8 mouse cellular contexts compared by ENCODE assay signal in the genomic region with DNA sequence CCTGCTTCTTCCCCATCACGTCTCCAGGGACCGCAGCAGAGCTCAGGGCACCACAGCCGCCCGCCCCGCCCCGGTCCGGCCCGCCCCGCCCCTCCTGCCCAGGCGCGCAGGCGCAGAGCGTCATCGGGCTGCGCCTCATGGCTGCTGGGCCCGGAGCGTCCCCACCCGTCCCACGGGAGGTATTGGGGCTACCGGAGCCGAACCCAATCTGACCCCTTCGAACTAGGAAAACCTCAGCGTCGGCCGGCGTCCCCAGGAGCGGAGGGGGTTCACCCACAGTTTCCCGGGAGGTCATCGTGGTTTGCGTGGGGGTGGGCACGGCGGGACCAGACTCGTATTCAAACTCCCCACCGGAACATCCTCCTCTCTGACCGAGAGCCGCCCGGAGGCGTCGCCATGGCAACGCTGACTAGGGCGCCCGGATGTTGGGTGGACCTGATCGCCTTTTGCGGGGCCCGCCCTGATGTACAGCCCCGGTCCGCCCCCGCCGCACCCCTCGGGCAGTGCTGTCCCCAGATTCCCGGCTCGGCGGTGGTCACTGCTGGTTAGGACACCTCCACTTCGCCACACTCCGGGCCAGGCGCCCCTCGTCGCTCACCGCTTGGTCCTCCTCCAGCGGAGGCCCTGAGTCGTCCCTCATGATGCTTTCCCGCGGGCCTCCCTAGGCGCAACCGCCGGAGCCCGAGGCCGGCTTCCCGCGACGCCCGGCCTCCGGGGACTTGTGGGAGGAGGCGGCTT. TPM values are rescaled to one million over a fixed set of nuclear protein-coding genes. Genes with fewer than 3 reads are reported as not detected.
DNase-seq lines count a peak whose midpoint lies in the region; ATAC-seq and TF ChIP-seq lines count a peak whose summit lies in the region.

A gene (minus strand): TSS at position 689 of the 738 bp plus-strand sequence.

- in situ Hi-C loops in ES-E14 (cut with MboI; ENCODE audit: low sequenced_read_pairs in 2 of 2, unreplicated experiment in 2 of 2): no loop called here

- under 1% methylated on average over 73 of the region's 74 CpGs for WGBS in forebrain, embryonic 16.5 days
- under 1% methylated on average over 74 of the region's 74 CpGs for WGBS in lung, embryonic 15.5 days

- ATAC-seq in forebrain, embryonic 16.5 days: peak; percentile 98
- ATAC-seq in lung, embryonic 15.5 days (ENCODE audit: borderline replicate concordance, extremely low read depth, low FRiP score, low TSS enrichment): peak; percentile 99

- peak within 1 kb of the TSS; percentile 57; the same call in 1 of the 2 replicates for H3K27ac ChIP-seq in ES-E14 (ENCODE audit: insufficient read depth, low read depth, low read length, poor library complexity, severe bottlenecking)
- peak within 1 kb of the TSS; percentile 78 for H3K27ac ChIP-seq in forebrain, embryonic 16.5 days (ENCODE audit: low read length)
- H3K27ac ChIP-seq in lung, embryonic 15.5 days: peak within 1 kb of the TSS; percentile 71

- H3K27me3 ChIP-seq in forebrain, embryonic 16.5 days (replicated peaks; ENCODE audit: control insufficient read depth, insufficient read depth, low read length): no peaks in the 10 kb centered on the region
- no peaks in the 10 kb centered on the region for H3K27me3 ChIP-seq in lung, embryonic 15.5 days

- H3K4me2 ChIP-seq in forebrain, embryonic 16.5 days (ENCODE audit: low read length): peak within 1 kb of the TSS; percentile 87
- H3K4me2 ChIP-seq in lung, embryonic 15.5 days: peak within 1 kb of the TSS; percentile 86

- peak within 1 kb of the TSS; percentile 87 to 98 for H3K4me3 ChIP-seq in ES-E14 (ENCODE audit: insufficient read depth in 1 of 2, low read depth in 1 of 2, low read length in 2 of 2, poor library complexity in 1 of 2, severe bottlenecking in 1 of 2)
- peak within 1 kb of the TSS; percentile 76 for H3K4me3 ChIP-seq in forebrain, embryonic 16.5 days (replicated peaks; ENCODE audit: low read length)
- peak within 1 kb of the TSS; percentile 67 for H3K4me3 ChIP-seq in lung, embryonic 15.5 days

- H3K4me1 ChIP-seq in ES-E14 (ENCODE audit: control insufficient read depth in 2 of 2, insufficient read depth in 2 of 2, low read length in 2 of 2, poor library complexity in 1 of 2): no peaks in the 10 kb centered on the region
- H3K4me1 ChIP-seq in forebrain, embryonic 16.5 days (replicated peaks; ENCODE audit: control insufficient read depth, insufficient read depth, low read length): peaks cover 12% of the 10 kb centered on the region
- H3K4me1 ChIP-seq in lung, embryonic 15.5 days: 0 out of 2 replicates have a peak, but pooled peaks cover 3% of the 10 kb centered on the region

- no peaks in the 10 kb centered on the region for H3K9me3 ChIP-seq in ES-E14 (ENCODE audit: control insufficient read depth, insufficient read depth, low read depth, low read length)
- no peaks in the 10 kb centered on the region for H3K9me3 ChIP-seq in forebrain, embryonic 16.5 days (ENCODE audit: control insufficient read depth, low read length)
- no peaks in the 10 kb centered on the region for H3K9me3 ChIP-seq in lung, embryonic 15.5 days

- peak; percentile 76 for DNase-seq in ES-E14 (ENCODE audit: low read depth, low spot score)
- DNase-seq in cerebellum, adult 11-12 months: peak; percentile 92
- peak; percentile 92 for DNase-seq in heart, postnatal 4 days
- peak; percentile 90 to 92 for DNase-seq in layer of hippocampus, adult 8-10 months (ENCODE audit: low spot score in 2 of 2)
- peak; percentile 90 for DNase-seq in ovary, adult 18-20 months (ENCODE audit: low spot score)
- DNase-seq in thymus, postnatal 0 days (ENCODE audit: low spot score): peak; percentile 84

- peak within 1 kb of the TSS; percentile 95 for H3K9ac ChIP-seq in ES-E14 (ENCODE audit: insufficient read depth, low read depth, low read length, poor library complexity, severe bottlenecking)
- peak within 1 kb of the TSS; percentile 98 for H3K9ac ChIP-seq in forebrain, embryonic 16.5 days (replicated peaks; ENCODE audit: low read depth, low read length)
- peak within 1 kb of the TSS; percentile 82 for H3K9ac ChIP-seq in lung, embryonic 15.5 days

- peaks cover 2% of the 10 kb centered on the region; the same call in 1 of the 2 replicates for H3K36me3 ChIP-seq in ES-E14 (ENCODE audit: control insufficient read depth, insufficient read depth, low read length, poor library complexity, severe bottlenecking)
- peaks cover 3% of the 10 kb centered on the region; the same call in 1 of the 2 replicates for H3K36me3 ChIP-seq in forebrain, embryonic 16.5 days (ENCODE audit: control insufficient read depth, insufficient read depth)
- H3K36me3 ChIP-seq in lung, embryonic 15.5 days: no peaks in the 10 kb centered on the region

TF ChIP-seq in ES-E14, 5 proteins besides CTCF, POLR2A, EP300 and RAD21:
- TF ChIP-seq HCFC1 (IDR thresholded peaks at IDR 0.05; ENCODE audit: borderline replicate concordance, insufficient read depth, low read length) (peak; percentile 41; the same call in 1 of the 2 replicates), MAFK (IDR thresholded peaks at IDR 0.05; ENCODE audit: insufficient read depth, low read depth, low read length) (no peak)

RNA-seq across cellular contexts. Expression of the gene that starts here (rescaled TPM):
- total RNA-seq in ES-E14 (2012; rRNA removed): 23.4 and 36.5 TPM in 2 replicates
- 52.9 and 53.9 TPM in 2 replicates for polyA plus RNA-seq in forebrain, embryonic 16.5 days (2015; fragmentation: Nextera tagmentation; extraction: Ambion mirVana)
- total RNA-seq in heart, postnatal 4 days (2021): 1 to 10 TPM; 5.2 to 7.3 TPM
- total RNA-seq in layer of hippocampus, adult 8-10 months (2022): 10 to 100 TPM; 26.2 to 34.3 (median 28.7) TPM
- 37.2 and 39.1 TPM in 2 replicates for polyA plus RNA-seq in lung, embryonic 15.5 days (2015; fragmentation: Nextera tagmentation; extraction: Ambion mirVana)
- polyA plus RNA-seq in thymus, postnatal 0 days (2015; fragmentation: Nextera tagmentation; extraction: Ambion mirVana): 12.2 and 14.4 TPM in 2 replicates

Comparison
In these comparisons a context has a peak if more than half of its experiments do, and no peak if none do; other contexts are left out.
1. Peak in every context shown above with its lines: DNase-seq, ATAC-seq, H3K4me3 ChIP-seq and H3K27ac ChIP-seq.